Mouse (Mus musculus) erythroblast, embryonic 14.5 days (primary cell): Measurements from ENCODE around the gene Slc7a11. TPM values are rescaled to one million over a fixed set of nuclear protein-coding genes. Genes with fewer than 3 reads are reported as not detected.

Source experiments
- H3K27me3 ChIP-seq: 2 replicates; pipeline ENCODE4 v1.6.1; 2012; ENCODE audit warnings: inconsistent platforms; ENCODE audit not compliant: control insufficient read depth
- H3K36me3 ChIP-seq: 2 replicates; pipeline ENCODE4 v1.6.1; 2012; ENCODE audit warnings: mild to moderate bottlenecking, inconsistent platforms; ENCODE audit not compliant: control insufficient read depth
- H3K4me1 ChIP-seq: 2 replicates; pipeline ENCODE4 v1.6.1; 2012; ENCODE audit warnings: inconsistent platforms; ENCODE audit not compliant: control insufficient read depth
- H3K4me3 ChIP-seq: replicated peaks from 2 replicates; pipeline ENCODE3; 2012; ENCODE audit warnings: moderate library complexity, mild to moderate bottlenecking, inconsistent platforms
- H3K9me3 ChIP-seq: 2 replicates; pipeline ENCODE4 v1.6.1; 2012; ENCODE audit warnings: low read length, inconsistent platforms, mixed read lengths; ENCODE audit not compliant: control insufficient read depth
- GATA1 ChIP-seq: IDR thresholded peaks from 2 replicates; pipeline ENCODE4 v1.6.1; 2012; ENCODE audit warnings: low read length, inconsistent platforms, mixed read lengths
- TAL1 ChIP-seq: IDR thresholded peaks from 3 replicates; pipeline ENCODE4 v1.6.1; 2012; ENCODE audit warnings: low read length, inconsistent platforms, mixed read lengths
- polyA plus RNA-seq: library from polyadenylated mRNA; stranded (reverse); fragments of >175 nt; gene quantifications from 2 replicates; pipeline ENCODE4 v1.2.3, GENCODE M21; 2012

Gene Slc7a11
- polyA plus RNA-seq, 1 experiment: not detected

DNA sequence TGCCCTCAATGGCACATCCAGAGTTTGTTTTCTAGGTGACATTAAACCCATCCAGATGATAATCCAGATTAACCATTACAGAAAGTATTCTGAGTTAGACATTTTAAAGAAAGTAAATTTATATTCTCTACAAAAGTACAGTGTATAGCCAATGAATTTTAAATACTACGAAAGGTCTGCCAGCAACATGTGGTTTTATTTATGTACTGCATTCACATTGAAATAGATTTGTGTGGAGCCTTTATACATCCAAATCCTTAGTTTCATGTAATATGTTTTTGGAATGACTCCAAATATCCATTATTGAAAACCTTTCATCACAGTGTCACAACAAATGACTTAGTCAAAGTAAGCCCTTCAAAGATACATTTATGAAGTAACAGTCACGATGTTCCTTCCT lies 402.3 kb downstream of the Slc7a11 start:
- no peaks in the 10 kb centered on the region for H3K9me3 ChIP-seq
- TF ChIP-seq TAL1 (no peak), GATA1 (no peak)
- H3K4me1 ChIP-seq: no peaks in the 10 kb centered on the region
- H3K27me3 ChIP-seq: no peaks in the 10 kb centered on the region
- no peak overlapping the region for H3K4me3 ChIP-seq
- H3K36me3 ChIP-seq: no peaks in the 10 kb centered on the region

DNA sequence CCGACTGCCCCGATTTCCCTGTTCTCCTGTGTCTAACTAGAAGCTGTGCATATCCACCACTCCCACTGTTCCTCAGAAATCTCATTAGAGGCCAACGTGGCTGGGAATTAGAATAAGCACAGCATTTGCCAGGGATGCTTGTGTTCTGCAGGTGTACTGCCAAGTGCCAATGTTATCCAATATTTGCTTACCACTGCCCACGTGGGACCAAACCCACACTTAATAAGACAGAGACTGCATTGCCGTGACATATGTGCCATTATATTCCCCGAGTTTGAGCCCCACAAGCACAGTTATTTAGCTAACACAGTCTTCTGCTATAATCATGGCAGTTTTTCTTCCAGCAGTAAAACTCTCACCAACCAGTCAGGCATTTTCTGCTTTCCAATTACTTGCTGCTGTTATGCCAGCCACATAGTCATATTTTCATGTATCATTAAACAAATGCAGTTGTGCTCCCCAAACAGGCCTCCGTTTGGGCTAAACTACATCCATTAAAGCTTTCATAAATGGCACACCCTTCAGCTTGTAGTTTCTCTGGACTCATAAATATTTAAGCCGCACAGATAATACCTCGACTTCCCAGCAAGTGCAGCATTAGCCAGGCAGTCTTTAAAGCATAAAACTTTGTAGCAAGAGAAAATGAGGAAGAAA lies 407.4 kb downstream of the Slc7a11 start:
- no peaks in the 10 kb centered on the region for H3K9me3 ChIP-seq
- TF ChIP-seq GATA1: no peak
- no peak for TF ChIP-seq TAL1
- H3K4me3 ChIP-seq: no peak overlapping the region
- H3K27me3 ChIP-seq: no peaks in the 10 kb centered on the region
- no peaks in the 10 kb centered on the region for H3K4me1 ChIP-seq
- H3K36me3 ChIP-seq: no peaks in the 10 kb centered on the region

DNA sequence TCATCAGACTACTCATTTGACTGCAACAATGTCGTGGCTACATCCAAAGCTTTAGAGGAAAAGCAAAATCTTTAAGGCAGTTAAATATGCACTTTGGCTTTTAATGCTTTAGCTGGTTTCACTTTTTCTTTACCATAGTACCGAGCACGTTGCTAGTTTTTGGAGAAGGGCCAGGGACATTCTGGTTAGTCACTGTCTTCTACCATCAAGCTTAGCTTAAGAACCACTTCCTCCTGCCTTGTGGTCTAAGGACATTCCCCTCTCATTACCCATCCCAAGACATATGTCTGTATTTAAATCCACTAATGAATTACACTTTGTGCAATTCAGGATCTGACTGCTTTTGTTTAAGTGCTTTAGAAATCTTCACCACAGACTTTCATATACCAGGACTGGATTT lies 410.1 kb downstream of the Slc7a11 start:
- no peak overlapping the region for H3K4me3 ChIP-seq
- no peaks in the 10 kb centered on the region for H3K36me3 ChIP-seq
- no peaks in the 10 kb centered on the region for H3K4me1 ChIP-seq
- no peaks in the 10 kb centered on the region for H3K27me3 ChIP-seq
- no peaks in the 10 kb centered on the region for H3K9me3 ChIP-seq
- TF ChIP-seq GATA1: no peak
- no peak for TF ChIP-seq TAL1

DNA sequence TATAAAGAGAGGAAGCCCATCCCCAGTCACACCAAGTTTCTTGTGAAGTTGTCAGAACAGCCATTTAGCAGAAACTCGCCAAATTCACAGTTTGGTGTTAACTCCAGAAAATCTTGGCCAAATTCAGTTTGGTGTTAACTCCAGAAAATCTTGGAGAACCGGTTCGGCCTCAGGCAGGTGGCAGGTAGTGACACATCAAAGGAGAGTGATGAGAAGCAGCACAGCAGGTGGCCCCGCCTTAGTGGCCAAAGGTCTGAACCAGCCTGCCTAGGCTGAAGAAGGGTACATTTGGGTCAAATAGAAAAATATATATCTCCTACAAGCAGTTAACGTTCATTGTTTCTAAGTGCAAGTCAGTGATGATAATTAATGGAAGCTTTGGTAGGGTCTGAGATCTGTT lies 417.4 kb downstream of the Slc7a11 start:
- no peaks in the 10 kb centered on the region for H3K9me3 ChIP-seq
- no peaks in the 10 kb centered on the region for H3K27me3 ChIP-seq
- no peak overlapping the region for H3K4me3 ChIP-seq
- H3K4me1 ChIP-seq: no peaks in the 10 kb centered on the region
- H3K36me3 ChIP-seq: no peaks in the 10 kb centered on the region
- TF ChIP-seq TAL1 (no peak), GATA1 (no peak)

DNA sequence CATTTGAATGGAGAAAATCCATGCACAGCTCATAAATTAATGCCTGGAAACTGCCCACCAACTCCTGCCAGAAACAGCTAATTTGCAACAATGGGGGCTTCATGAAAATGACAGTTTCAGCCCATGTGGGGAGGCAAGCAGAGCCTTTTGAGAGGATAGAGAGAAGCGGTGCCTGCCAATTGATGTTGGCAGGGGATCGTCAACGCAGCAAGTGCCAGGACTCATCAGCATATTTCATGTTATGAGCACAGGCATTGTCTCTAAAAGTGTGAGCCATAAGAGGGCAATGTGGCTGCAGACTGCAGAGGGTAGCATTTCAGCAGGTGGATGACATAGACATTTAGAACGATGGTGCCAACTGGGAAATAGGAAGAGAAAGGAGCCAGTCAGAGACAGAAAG lies 429.0 kb downstream of the Slc7a11 start:
- H3K36me3 ChIP-seq: no peaks in the 10 kb centered on the region
- no peaks in the 10 kb centered on the region for H3K4me1 ChIP-seq
- no peak for TF ChIP-seq GATA1
- H3K9me3 ChIP-seq: no peaks in the 10 kb centered on the region
- no peaks in the 10 kb centered on the region for H3K27me3 ChIP-seq
- no peak overlapping the region for H3K4me3 ChIP-seq

DNA sequence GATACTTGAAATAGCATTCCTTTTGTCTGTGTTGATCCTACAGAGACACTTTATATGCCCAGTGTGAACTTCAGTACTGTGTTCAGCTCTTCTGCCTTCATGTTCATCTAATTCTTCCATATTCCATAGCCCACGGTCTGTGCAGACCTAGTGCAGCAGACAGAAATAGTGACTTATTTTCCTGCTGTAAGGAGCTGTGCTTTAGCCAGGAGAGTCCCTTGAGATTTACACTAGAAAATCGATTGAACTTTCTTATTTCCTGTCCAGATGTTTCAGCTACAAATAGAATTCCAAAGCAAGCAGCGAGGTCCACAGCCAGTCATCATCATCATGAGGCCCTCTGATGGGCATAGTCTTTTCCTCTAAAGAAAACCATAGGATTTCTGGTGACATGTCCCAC lies 431.4 kb downstream of the Slc7a11 start:
- no peaks in the 10 kb centered on the region for H3K36me3 ChIP-seq
- no peak overlapping the region for H3K4me3 ChIP-seq
- no peaks in the 10 kb centered on the region for H3K4me1 ChIP-seq
- TF ChIP-seq GATA1 (no peak), TAL1 (no peak)
- no peaks in the 10 kb centered on the region for H3K27me3 ChIP-seq
- H3K9me3 ChIP-seq: no peaks in the 10 kb centered on the region

DNA sequence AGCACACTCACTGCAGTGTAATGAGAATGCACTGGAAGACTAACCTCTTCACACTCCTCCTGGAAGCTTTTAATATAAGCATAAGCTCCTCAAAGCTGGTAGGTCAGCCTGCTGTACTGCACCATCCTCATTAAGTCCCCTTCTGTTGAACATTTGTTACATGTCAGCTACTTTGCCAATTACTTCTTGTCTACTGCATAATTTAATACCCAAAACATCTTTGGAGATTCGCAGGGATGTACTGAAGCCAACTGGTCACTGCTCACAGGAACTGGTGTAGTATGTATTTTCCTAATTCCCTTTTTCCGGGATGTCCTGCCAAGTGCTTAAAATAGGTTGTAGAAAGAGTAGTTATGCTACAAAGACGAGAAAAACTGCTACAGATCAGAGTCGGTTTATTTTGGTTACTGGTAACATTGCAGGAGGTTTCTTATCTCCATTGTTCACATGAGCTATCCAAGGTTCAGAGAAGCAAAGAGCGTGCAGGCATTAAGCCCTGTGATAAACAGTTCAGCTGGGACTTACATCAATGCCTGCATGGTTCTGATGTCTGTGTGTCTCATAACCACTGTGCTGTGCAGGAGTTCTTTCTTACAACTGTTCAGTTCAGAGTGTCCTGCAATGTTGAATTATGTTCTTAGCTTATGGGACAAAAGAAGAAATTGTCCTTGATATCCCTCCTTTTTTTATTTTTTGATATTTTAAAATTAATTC lies 439.3 kb downstream of the Slc7a11 start:
- TF ChIP-seq GATA1: no peak
- TF ChIP-seq TAL1: no peak
- Histone ChIP-seq H3K9me3 (no peaks in the 10 kb centered on the region), H3K36me3 (no peaks in the 10 kb centered on the region), H3K27me3 (no peaks in the 10 kb centered on the region), H3K4me3 (no peak overlapping the region), H3K4me1 (no peaks in the 10 kb centered on the region)

DNA sequence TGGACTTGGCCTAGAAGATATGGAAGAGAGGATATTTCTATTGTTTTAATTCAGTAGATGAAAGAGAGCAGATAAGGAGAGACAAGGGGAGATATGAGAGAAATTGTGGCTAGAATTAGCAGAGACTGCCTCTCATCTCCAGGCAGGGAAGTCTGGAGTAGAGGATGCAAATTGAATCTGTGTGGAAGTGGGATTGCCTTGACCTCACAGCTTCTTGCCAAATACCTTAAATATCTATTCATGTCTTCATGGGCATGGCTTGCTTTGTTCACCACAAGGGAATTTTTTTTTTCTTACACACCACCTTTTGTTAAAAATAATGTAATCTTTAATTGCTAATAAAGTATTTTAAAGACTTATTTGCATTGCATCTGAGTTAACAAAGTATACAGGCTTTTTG lies 441.3 kb downstream of the Slc7a11 start:
- Histone ChIP-seq H3K4me3 (no peak overlapping the region), H3K27me3 (no peaks in the 10 kb centered on the region), H3K4me1 (no peaks in the 10 kb centered on the region), H3K36me3 (no peaks in the 10 kb centered on the region), H3K9me3 (no peaks in the 10 kb centered on the region)
- no peak for TF ChIP-seq GATA1
- no peak for TF ChIP-seq TAL1

DNA sequence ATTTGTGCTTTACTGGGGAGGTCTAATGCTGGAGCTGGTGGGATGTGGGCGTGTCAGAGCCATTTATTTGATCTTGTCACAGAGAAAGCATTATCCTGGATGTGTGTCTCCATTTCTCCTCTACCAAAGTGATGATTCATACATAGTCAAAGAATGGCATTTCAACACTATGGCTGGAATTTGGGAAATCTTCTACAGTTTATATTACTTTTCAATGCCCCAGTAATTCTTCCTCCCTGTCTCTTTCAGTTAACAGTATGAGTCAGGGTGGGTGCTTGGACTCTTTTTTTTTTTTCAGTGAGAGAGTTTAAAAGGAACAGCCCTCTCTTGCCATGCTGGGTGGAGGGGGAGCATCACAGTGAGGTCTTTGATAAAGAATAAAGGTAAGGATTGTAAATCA lies 441.8 kb downstream of the Slc7a11 start:
- H3K36me3 ChIP-seq: no peaks in the 10 kb centered on the region
- TF ChIP-seq TAL1: no peak
- no peak for TF ChIP-seq GATA1
- no peaks in the 10 kb centered on the region for H3K9me3 ChIP-seq
- no peaks in the 10 kb centered on the region for H3K4me1 ChIP-seq
- no peak overlapping the region for H3K4me3 ChIP-seq
- no peaks in the 10 kb centered on the region for H3K27me3 ChIP-seq
